Mouse (Mus musculus) kidney, postnatal 0 days (tissue): ENCODE data around the gene Tmem163. TPM values are rescaled to one million over a fixed set of nuclear protein-coding genes. Genes with fewer than 3 reads are reported as not detected.

Experiments
- ATAC-seq: fragments of 200-750 bp; cut with Nextera tagmentation; replicated peaks from 2 replicates; pipeline ENCODE4 v1.8.0; 2017; ENCODE audit warnings: low read depth, moderate number of reproducible peaks, moderate TSS enrichment, moderate library complexity; ENCODE audit not compliant: low FRiP score
- DNase-seq: peaks from one replicate; pipeline ENCODE4 v3.0.0-alpha.2; 2016; ENCODE audit warnings: low spot score
- H3K27ac ChIP-seq: fragments of 300-500 bp; sonication (generic); 2 replicates; pipeline ENCODE4 v1.5.1; 2014; ENCODE audit warnings: mild to moderate bottlenecking
- H3K27me3 ChIP-seq: fragments of 300-500 bp; sonication (generic); 2 replicates; pipeline ENCODE4 v1.6.1; 2014; ENCODE audit warnings: low read length, mixed read lengths; ENCODE audit not compliant: insufficient read depth
- H3K36me3 ChIP-seq: fragments of 300-500 bp; sonication (generic); 2 replicates; pipeline ENCODE4 v1.6.1; 2014; ENCODE audit warnings: low read length, mixed read lengths; ENCODE audit not compliant: insufficient read depth
- H3K4me1 ChIP-seq: fragments of 300-500 bp; sonication (generic); replicated peaks from 2 replicates; pipeline ENCODE4 v1.6.1; 2014; ENCODE audit warnings: antibody characterized with exemption, low read length, mixed read lengths; ENCODE audit not compliant: insufficient read depth
- H3K4me2 ChIP-seq: fragments of 300-500 bp; sonication (generic); 2 replicates; pipeline ENCODE4 v1.6.1; 2014; ENCODE audit warnings: mild to moderate bottlenecking, low read length, moderate library complexity, mixed read lengths
- H3K4me3 ChIP-seq: fragments of 300-500 bp; sonication (generic); replicated peaks from 2 replicates; pipeline ENCODE4 v1.5.1; 2014; ENCODE audit warnings: low read depth, low read length
- H3K9ac ChIP-seq: fragments of 300-500 bp; sonication (generic); 2 replicates; pipeline ENCODE4 v1.6.1; 2014; ENCODE audit warnings: low read depth, low read length
- H3K9me3 ChIP-seq: fragments of 300-500 bp; sonication (generic); replicated peaks from 2 replicates; pipeline ENCODE4 v1.6.1; 2016; ENCODE audit warnings: low read length, inconsistent platforms, mixed read lengths
- CTCF ChIP-seq: IDR thresholded peaks from 2 replicates; pipeline ENCODE4 v1.5.1; 2016; ENCODE audit warnings: antibody characterized with exemption, low read depth, mild to moderate bottlenecking, moderate library complexity
- WGBS: fragments of 180-500 bp; shearing (Covaris S2); extraction: QIAGEN DNeasy Blood & Tissue Kit; methylation state at CpG from one replicate; pipeline ENCODE4 v1.1.7; 2014; 5-methylcytosine and 5-hydroxymethylcytosine counted together
- polyA plus RNA-seq: library from polyadenylated mRNA; unstranded; fragments of >200 nt; fragmentation: Nextera tagmentation; extraction: Ambion mirVana; gene quantifications from 2 replicates; pipeline ENCODE4 v1.2.1, GENCODE M21; 2015

Tmem163 gene
- polyA plus RNA-seq, 1 experiment from 2014 or later = 2.1 TPM

GRCm38 (mm10) chr1:127675253-127675652, 4.1 kb downstream of the Tmem163 start:
- no peaks in the 10 kb centered on the region for H3K36me3 ChIP-seq
- no peak overlapping the region for H3K4me3 ChIP-seq
- ATAC-seq = no peak
- no peak overlapping the region for H3K9ac ChIP-seq
- H3K27me3 ChIP-seq = peaks cover 35% of the 10 kb centered on the region
- TF ChIP-seq CTCF = no peak
- DNase-seq = no peak
- WGBS = 52% methylated on average over 1 of the region's 1 CpGs
- H3K27ac ChIP-seq = no peak overlapping the region
- no peaks in the 10 kb centered on the region; the same call in 1 of the 2 replicates for H3K4me1 ChIP-seq
- H3K9me3 ChIP-seq = no peaks in the 10 kb centered on the region
- no peak overlapping the region for H3K4me2 ChIP-seq

GRCm38 (mm10) chr1:127673221-127674050, 5.9 kb downstream of the Tmem163 start:
- Histone ChIP-seq H3K4me3 (no peak overlapping the region), H3K36me3 (no peaks in the 10 kb centered on the region), H3K27ac (no peak overlapping the region), H3K9me3 (no peaks in the 10 kb centered on the region), H3K27me3 (peaks cover 29% of the 10 kb centered on the region), H3K4me1 (no peaks in the 10 kb centered on the region; the same call in 1 of the 2 replicates), H3K9ac (no peak overlapping the region), H3K4me2 (no peak overlapping the region)
- DNase-seq (no peak), ATAC-seq (no peak)
- no peak for TF ChIP-seq CTCF
- WGBS = 71% methylated on average over 10 of the region's 10 CpGs

GRCm38 (mm10) chr1:127668161-127668560, 11.2 kb downstream of the Tmem163 start:
- TF ChIP-seq CTCF = no peak
- 82% methylated on average over 3 of the region's 3 CpGs for WGBS
- Histone ChIP-seq H3K9me3 (no peaks in the 10 kb centered on the region), H3K9ac (no peak overlapping the region), H3K4me2 (no peak overlapping the region), H3K27me3 (no peaks in the 10 kb centered on the region), H3K27ac (no peak overlapping the region), H3K4me1 (no peaks in the 10 kb centered on the region), H3K4me3 (no peak overlapping the region), H3K36me3 (no peaks in the 10 kb centered on the region)
- ATAC-seq = no peak
- no peak for DNase-seq

- ATAC-seq = no peak
- DNase-seq = no peak
- Histone ChIP-seq H3K36me3 (no peaks in the 10 kb centered on the region), H3K27me3 (no peaks in the 10 kb centered on the region), H3K4me2 (no peak overlapping the region), H3K9me3 (no peaks in the 10 kb centered on the region), H3K4me1 (no peaks in the 10 kb centered on the region), H3K27ac (no peak overlapping the region), H3K9ac (no peak overlapping the region), H3K4me3 (no peak overlapping the region)
- no peak for TF ChIP-seq CTCF
- 65% methylated on average over 8 of the region's 8 CpGs for WGBS
Measured at GRCm38 (mm10) chr1:127667110-127667860, 12.1 kb downstream of the Tmem163 start.

- Histone ChIP-seq H3K9me3 (no peaks in the 10 kb centered on the region), H3K4me1 (no peaks in the 10 kb centered on the region), H3K4me2 (no peak overlapping the region), H3K36me3 (no peaks in the 10 kb centered on the region), H3K4me3 (no peak overlapping the region), H3K9ac (no peak overlapping the region), H3K27ac (no peak overlapping the region), H3K27me3 (no peaks in the 10 kb centered on the region)
- WGBS = 80% methylated on average over 6 of the region's 6 CpGs
- TF ChIP-seq CTCF = no peak
- no peak for DNase-seq
- ATAC-seq = no peak
Measured at GRCm38 (mm10) chr1:127666221-127666620, 13.1 kb downstream of the Tmem163 start.

- no peak for TF ChIP-seq CTCF
- no peaks in the 10 kb centered on the region for H3K4me1 ChIP-seq
- H3K4me2 ChIP-seq = no peak overlapping the region
- no peaks in the 10 kb centered on the region for H3K27me3 ChIP-seq
- H3K9ac ChIP-seq = no peak overlapping the region
- no peaks in the 10 kb centered on the region for H3K9me3 ChIP-seq
- H3K27ac ChIP-seq = no peak overlapping the region
- 75% methylated on average over 13 of the region's 13 CpGs for WGBS
- H3K36me3 ChIP-seq = no peaks in the 10 kb centered on the region
- ATAC-seq (no peak), DNase-seq (no peak)
- no peak overlapping the region for H3K4me3 ChIP-seq
Measured at GRCm38 (mm10) chr1:127662385-127663068, 16.8 kb downstream of the Tmem163 start.
